Comparison of ENCODE assay signal across 31 mouse cellular contexts in genomic region chr14:103276667-103277066, GRCm38 (mm10).
DNase-seq lines count a peak whose midpoint lies in the region; ATAC-seq and TF ChIP-seq lines count a peak whose summit lies in the region.
"Had no signal": no experiment of that assay in that cellular context is flagged by ENCODE, and none has a peak within 500 bp of the region (broad histone marks: within the 10 kb centered on the region; RNA-seq: fewer than 3 reads in every experiment).

No protein-coding gene starts in this region.

- ATAC-seq in liver, embryonic 11.5 days (replicated peaks; ENCODE audit: low FRiP score): peak; percentile 99
- peak; percentile 97 for ATAC-seq in liver, embryonic 16.5 days (ENCODE audit: low read depth)
- ATAC-seq in intestine, embryonic 16.5 days: no peak
- ATAC-seq: activated CD4-positive, CD25-positive, alpha-beta regulatory T cell, adult 4 months; CD4-positive, CD25-positive, alpha-beta regulatory T cell, adult 4 months; forebrain, embryonic 13.5 days; intestine, postnatal 0 days had no signal

- DNase-seq in MEL (ENCODE audit: low read depth, low spot score): peak; percentile 71
- DNase-seq in c-Kit-positive CD71-positive TER-119-positive erythroid progenitor cells, embryonic 14.5 days (ENCODE audit: low spot score): peak; percentile 50
- no peak for DNase-seq in liver, embryonic 11.5 days (ENCODE audit: low spot score)
- DNase-seq in frontal cortex, adult 2 months (ENCODE audit: extremely low spot score in 1 of 2, low spot score in 1 of 2): no peak
- no peak for DNase-seq in midbrain, embryonic 10.5 days (ENCODE audit: low spot score)
- no peak for DNase-seq in urinary bladder, postnatal 25 days (ENCODE audit: low spot score)
- DNase-seq: adrenal gland, adult 2 months; adrenal gland, postnatal 36 days; cerebellum, adult 11 months; cerebellum, adult 9-10 months; cerebellum, postnatal 36 days; gastrocnemius, postnatal 25 days; heart, adult 11 months; heart, postnatal 36 days; kidney, postnatal 25 days; midbrain, embryonic 14.5 days; spleen, adult 18-20 months; thymus, adult 18-20 months; thymus, postnatal 25 days had no signal

- peaks cover 0 to 15% of the 10 kb centered on the region in 2 experiments; a peak in 2 of 4 replicates for H3K4me1 ChIP-seq in MEL (ENCODE audit: control insufficient read depth in 1 of 2, insufficient read depth in 2 of 2, low read length in 2 of 2)
- no peaks in the 10 kb centered on the region for H3K4me1 ChIP-seq in liver, embryonic 11.5 days (replicated peaks; ENCODE audit: control insufficient read depth, insufficient read depth, low read length)
- no peaks in the 10 kb centered on the region for H3K4me1 ChIP-seq in liver, embryonic 16.5 days (ENCODE audit: control insufficient read depth, low read depth, low read length)
- H3K4me1 ChIP-seq in midbrain, embryonic 10.5 days: no peaks in the 10 kb centered on the region
- H3K4me1 ChIP-seq in intestine, embryonic 16.5 days (ENCODE audit: control insufficient read depth, insufficient read depth, low read length): no peaks in the 10 kb centered on the region
- H3K4me1 ChIP-seq: forebrain, embryonic 13.5 days; hindbrain, embryonic 12.5 days; limb, embryonic 10.5 days; limb, embryonic 15.5 days; lung, embryonic 15.5 days had no signal

- peaks cover 4 to 6% of the 10 kb centered on the region in 2 experiments for H3K36me3 ChIP-seq in MEL (ENCODE audit: control insufficient read depth in 1 of 2, insufficient read depth in 2 of 2, low read length in 2 of 2)
- H3K36me3 ChIP-seq in liver, embryonic 11.5 days (ENCODE audit: control insufficient read depth, insufficient read depth, low read length): peaks cover 2% of the 10 kb centered on the region
- H3K36me3 ChIP-seq in liver, embryonic 16.5 days (ENCODE audit: control insufficient read depth, insufficient read depth): no peaks in the 10 kb centered on the region
- peaks cover 24% of the 10 kb centered on the region for H3K36me3 ChIP-seq in midbrain, embryonic 10.5 days
- no peaks in the 10 kb centered on the region; the same call in 1 of the 2 replicates for H3K36me3 ChIP-seq in intestine, embryonic 16.5 days (ENCODE audit: control insufficient read depth, insufficient read depth, low read length)

- H3K27me3 ChIP-seq in MEL (ENCODE audit: control insufficient read depth in 1 of 2, insufficient read depth in 2 of 2, low read length in 2 of 2): no peaks in the 10 kb centered on the region
- H3K27me3 ChIP-seq in liver, embryonic 11.5 days (replicated peaks; ENCODE audit: control insufficient read depth, insufficient read depth, low read length): no peaks in the 10 kb centered on the region
- H3K27me3 ChIP-seq in liver, embryonic 16.5 days (ENCODE audit: control insufficient read depth, insufficient read depth, low read depth, low read length): no peaks in the 10 kb centered on the region
- no peaks in the 10 kb centered on the region for H3K27me3 ChIP-seq in midbrain, embryonic 10.5 days (ENCODE audit: low read depth, poor library complexity, severe bottlenecking)
- no peaks in the 10 kb centered on the region for H3K27me3 ChIP-seq in intestine, embryonic 16.5 days (replicated peaks; ENCODE audit: control insufficient read depth, insufficient read depth, low read length)
- H3K27me3 ChIP-seq: forebrain, embryonic 13.5 days; hindbrain, embryonic 12.5 days; limb, embryonic 15.5 days; lung, embryonic 15.5 days had no signal

- no peak for TF ChIP-seq CTCF in MEL (IDR thresholded peaks at IDR 0.05 in 2 of 3, conservative IDR thresholded peaks at IDR 0.05 in 1 of 3; ENCODE audit: control insufficient read depth in 1 of 3, insufficient read depth in 1 of 3, low read depth in 2 of 3, low read length in 3 of 3, poor library complexity in 1 of 3, severe bottlenecking in 1 of 3)

- no peaks in the 10 kb centered on the region for H3K9me3 ChIP-seq in MEL (replicated peaks; ENCODE audit: insufficient read depth, low read length)
- no peaks in the 10 kb centered on the region for H3K9me3 ChIP-seq in liver, embryonic 11.5 days (ENCODE audit: control insufficient read depth, low read length)
- H3K9me3 ChIP-seq in liver, embryonic 16.5 days (replicated peaks; ENCODE audit: control insufficient read depth, low read length): no peaks in the 10 kb centered on the region
- H3K9me3 ChIP-seq in midbrain, embryonic 10.5 days (replicated peaks): no peaks in the 10 kb centered on the region
- H3K9me3 ChIP-seq in intestine, embryonic 16.5 days (ENCODE audit: control insufficient read depth, low read length): no peaks in the 10 kb centered on the region
- H3K9me3 ChIP-seq: forebrain, embryonic 13.5 days; hindbrain, embryonic 12.5 days; limb, embryonic 10.5 days; limb, embryonic 15.5 days; lung, embryonic 15.5 days had no signal

- peak; percentile 27 to 47; a peak in 3 of 4 replicates for TF ChIP-seq EP300 in MEL (IDR thresholded peaks at IDR 0.05; ENCODE audit: low read depth in 1 of 2, low read length in 2 of 2)

- WGBS in liver, embryonic 11.5 days: 55% methylated on average over 4 of the region's 4 CpGs
- 18% methylated on average over 4 of the region's 4 CpGs for WGBS in liver, embryonic 16.5 days (ENCODE audit: insufficient replicate concordance)
- 92% methylated on average over 4 of the region's 4 CpGs for WGBS in midbrain, embryonic 10.5 days
- WGBS in intestine, embryonic 16.5 days: 74% methylated on average over 4 of the region's 4 CpGs

- H3K79me2 ChIP-seq in MEL (ENCODE audit: control insufficient read depth, insufficient read depth, low read length, poor library complexity): no peaks in the 10 kb centered on the region

- H3K4me3 ChIP-seq in MEL (ENCODE audit: control insufficient read depth in 1 of 2, insufficient read depth in 1 of 2, low read depth in 2 of 2, low read length in 2 of 2): no peak overlapping the region
- no peak overlapping the region for H3K4me3 ChIP-seq in liver, embryonic 11.5 days (ENCODE audit: low read depth, low read length)
- H3K4me3 ChIP-seq in liver, embryonic 16.5 days (ENCODE audit: low read depth, low read length): no peak overlapping the region
- no peak overlapping the region for H3K4me3 ChIP-seq in midbrain, embryonic 10.5 days
- no peak overlapping the region for H3K4me3 ChIP-seq in intestine, embryonic 16.5 days (ENCODE audit: low read length)
- H3K4me3 ChIP-seq: forebrain, embryonic 13.5 days; hindbrain, embryonic 12.5 days; limb, embryonic 10.5 days; limb, embryonic 15.5 days; lung, embryonic 15.5 days had no signal

- no peak for TF ChIP-seq RAD21 in MEL (IDR thresholded peaks at IDR 0.05; ENCODE audit: low read depth, low read length)

- H3K4me2 ChIP-seq in liver, embryonic 11.5 days: no peak overlapping the region
- H3K4me2 ChIP-seq in liver, embryonic 16.5 days (ENCODE audit: low read depth, low read length): no peak overlapping the region
- H3K4me2 ChIP-seq in intestine, embryonic 16.5 days (ENCODE audit: low read depth, low read length): no peak overlapping the region
- H3K4me2 ChIP-seq: forebrain, embryonic 13.5 days; heart, embryonic 11.5 days; hindbrain, embryonic 12.5 days; limb, embryonic 15.5 days; lung, embryonic 15.5 days had no signal

- no peak overlapping the region for H3K27ac ChIP-seq in MEL (ENCODE audit: control insufficient read depth, low read depth, low read length)
- no peak overlapping the region for H3K27ac ChIP-seq in liver, embryonic 11.5 days (ENCODE audit: low read depth, low read length)
- H3K27ac ChIP-seq in liver, embryonic 16.5 days (ENCODE audit: low read length): no peak overlapping the region
- no peak overlapping the region for H3K27ac ChIP-seq in midbrain, embryonic 10.5 days (replicated peaks)
- no peak overlapping the region for H3K27ac ChIP-seq in intestine, embryonic 16.5 days (ENCODE audit: low read length)
- H3K27ac ChIP-seq: forebrain, embryonic 13.5 days; hindbrain, embryonic 12.5 days; limb, embryonic 10.5 days; limb, embryonic 15.5 days; lung, embryonic 15.5 days; stomach, postnatal 0 days had no signal

- H3K9ac ChIP-seq in MEL (ENCODE audit: control insufficient read depth, low read depth, low read length, poor library complexity, severe bottlenecking): no peak overlapping the region
- H3K9ac ChIP-seq in liver, embryonic 11.5 days (ENCODE audit: low read depth, low read length): no peak overlapping the region
- H3K9ac ChIP-seq in liver, embryonic 16.5 days (ENCODE audit: low read depth, low read length): no peak overlapping the region
- H3K9ac ChIP-seq in intestine, embryonic 16.5 days (ENCODE audit: low read depth, low read length): no peak overlapping the region
- H3K9ac ChIP-seq: forebrain, embryonic 13.5 days; hindbrain, embryonic 12.5 days; limb, embryonic 15.5 days; lung, embryonic 15.5 days had no signal

- TF ChIP-seq POLR2A in MEL (IDR thresholded peaks at IDR 0.05; ENCODE audit: control insufficient read depth in 1 of 2, insufficient read depth in 1 of 2, low read depth in 1 of 2, low read length in 2 of 2, poor library complexity in 1 of 2): no peak

TF ChIP-seq in MEL, 35 proteins besides CTCF, POLR2A, EP300 and RAD21 (continues in another document):
- TF ChIP-seq TCF12 (IDR thresholded peaks at IDR 0.05; ENCODE audit: low read depth, low read length): peak; percentile 38; the same call in 1 of the 2 replicates
- no peak for TF ChIP-seq NRF1 (IDR thresholded peaks at IDR 0.05; ENCODE audit: insufficient read depth, low read depth, low read length, poor library complexity, severe bottlenecking)
- TF ChIP-seq ELF1 (IDR thresholded peaks at IDR 0.05; ENCODE audit: low read depth, low read length): no peak
- TF ChIP-seq MAX (IDR thresholded peaks at IDR 0.05; ENCODE audit: low read length): no peak
- no peak for TF ChIP-seq CHD1 (IDR thresholded peaks at IDR 0.05; ENCODE audit: low read depth, low read length)
- no peak for TF ChIP-seq ZNF384 (IDR thresholded peaks at IDR 0.05; ENCODE audit: low read depth, low read length)
- no peak for TF ChIP-seq USF1 (IDR thresholded peaks at IDR 0.05; ENCODE audit: low read depth, low read length)
- TF ChIP-seq TBP (IDR thresholded peaks at IDR 0.05; ENCODE audit: low read depth, low read length): no peak
- TF ChIP-seq POLR2AphosphoS5 (IDR thresholded peaks at IDR 0.05; ENCODE audit: borderline replicate concordance, low read depth, low read length): no peak
- TF ChIP-seq E2F4 (IDR thresholded peaks at IDR 0.05; ENCODE audit: borderline replicate concordance, low read depth, low read length): no peak
- TF ChIP-seq MEF2A (IDR thresholded peaks at IDR 0.05; ENCODE audit: extremely low read depth, insufficient replicate concordance, low read depth, low read length, poor library complexity, severe bottlenecking): no peak
- no peak for TF ChIP-seq JUND (IDR thresholded peaks at IDR 0.05; ENCODE audit: low read depth, low read length)
- TF ChIP-seq BHLHE40 (IDR thresholded peaks at IDR 0.05; ENCODE audit: borderline replicate concordance, low read depth, low read length): no peak
- no peak for TF ChIP-seq USF2 (IDR thresholded peaks at IDR 0.05; ENCODE audit: borderline replicate concordance in 1 of 2, insufficient read depth in 1 of 2, low read depth in 1 of 2, low read length in 2 of 2)
- TF ChIP-seq ZMIZ1 (IDR thresholded peaks at IDR 0.05; ENCODE audit: low read depth, low read length): no peak
- TF ChIP-seq MXI1 (IDR thresholded peaks at IDR 0.05; ENCODE audit: low read depth, low read length): peak; percentile 14; the same call in 1 of the 2 replicates
- TF ChIP-seq SIN3A (IDR thresholded peaks at IDR 0.05; ENCODE audit: low read length): no peak

Comparison
In these comparisons a context has a peak if more than half of its experiments do, and no peak if none do; other contexts are left out.
1. DNase-seq: peak in MEL (single experiment) and c-Kit-positive CD71-positive TER-119-positive erythroid progenitor cells, embryonic 14.5 days (single experiment); none in liver, embryonic 11.5 days (single experiment), frontal cortex, adult 2 months (0 of 2), midbrain, embryonic 10.5 days (single experiment) and urinary bladder, postnatal 25 days (single experiment).